Mouse (Mus musculus) stomach, postnatal 0 days (tissue): Measurements from ENCODE around the gene Ahcy.

Experiments
- CTCF ChIP-seq: IDR thresholded peaks from 2 replicates; pipeline ENCODE4 v1.5.1; 2016; ENCODE audit warnings: antibody characterized with exemption, low read depth, mild to moderate bottlenecking, moderate library complexity
- EP300 ChIP-seq: optimal IDR thresholded peaks from 2 replicates; pipeline ENCODE3; 2016; ENCODE audit warnings: antibody characterized with exemption

- TF ChIP-seq CTCF (no peak), EP300 (no peak)
These were observed 27.5 kb upstream of the Ahcy start for GRCm38 (mm10) chr2:155101761-155102181.
